Mouse (Mus musculus) liver, adult 2 months (tissue): ENCODE data around the gene Pcdh15. TPM values are rescaled to one million over a fixed set of nuclear protein-coding genes. Genes with fewer than 3 reads are reported as not detected.

ENCODE experiments used
- DNase-seq: peaks from one replicate; pipeline ENCODE4 v3.0.0-alpha.2; 2011; ENCODE audit warnings: low read depth, low spot score; ENCODE audit errors: extremely low read depth
- H3K27ac ChIP-seq: fragments of 200-500 bp; replicated peaks from 2 replicates; pipeline ENCODE4 v1.5.1; 2012; ENCODE audit warnings: low read depth, mild to moderate bottlenecking, control low read depth, inconsistent platforms, low read length; ENCODE audit not compliant: insufficient read depth
- H3K27me3 ChIP-seq: fragments of 200-500 bp; 2 replicates; pipeline ENCODE4 v1.6.1; 2012; ENCODE audit warnings: mild to moderate bottlenecking, moderate library complexity, low read length, inconsistent platforms; ENCODE audit not compliant: control insufficient read depth, insufficient read depth
- H3K36me3 ChIP-seq: fragments of 200-500 bp; 2 replicates; pipeline ENCODE4 v1.6.1; 2012; ENCODE audit warnings: low read length, inconsistent platforms; ENCODE audit not compliant: control insufficient read depth, insufficient read depth
- H3K4me1 ChIP-seq: fragments of 200-500 bp; 2 replicates; pipeline ENCODE4 v1.6.1; 2011; ENCODE audit warnings: low read length; ENCODE audit not compliant: control insufficient read depth, insufficient read depth
- H3K4me3 ChIP-seq: fragments of 200-500 bp; 2 replicates; pipeline ENCODE4 v1.5.1; 2011; ENCODE audit warnings: low read depth, mild to moderate bottlenecking, control low read depth, low read length, moderate library complexity; ENCODE audit not compliant: insufficient read depth
- H3K79me2 ChIP-seq: fragments of 200-500 bp; 2 replicates; pipeline ENCODE4 v1.6.1; 2012; ENCODE audit warnings: inconsistent platforms, mild to moderate bottlenecking, low read length, moderate library complexity; ENCODE audit not compliant: control insufficient read depth, insufficient read depth
- H3K9ac ChIP-seq: fragments of 200-500 bp; 2 replicates; pipeline ENCODE4 v1.6.1; 2012; ENCODE audit warnings: low read depth, mild to moderate bottlenecking, control low read depth, inconsistent platforms, low read length
- CTCF ChIP-seq: fragments of 200-500 bp; IDR thresholded peaks from 2 replicates; pipeline ENCODE4 v1.5.1; 2011; ENCODE audit warnings: low read depth, low read length, control low read depth
- POLR2A ChIP-seq: fragments of 200-500 bp; IDR thresholded peaks from 2 replicates; pipeline ENCODE4 v1.6.1; 2011; ENCODE audit warnings: low read length, control low read depth; ENCODE audit not compliant: insufficient read depth; ENCODE audit errors: extremely low read depth
- WGBS: fragments of 180-500 bp; shearing (Covaris S2); methylation state at CpG from one replicate; pipeline ENCODE4 v1.1.7; 2018; 5-methylcytosine and 5-hydroxymethylcytosine counted together
- polyA plus RNA-seq: library from polyadenylated mRNA; depleted of rRNA; stranded (reverse); fragments of >200 nt; gene quantifications from 2 replicates; pipeline ENCODE4 v1.2.3, GENCODE M21; 2012
- total RNA-seq: library from RNA; depleted of rRNA; stranded (reverse); fragments of >200 nt; gene quantifications from 2 replicates; pipeline ENCODE4 v1.2.3, GENCODE M21; 2014

Gene Pcdh15
- total and polyA plus RNA-seq, 2 experiments, result 0.04 to 0.09 TPM

GRCm38 (mm10) chr10:73878729-73879067 is 779.6 kb downstream of the Pcdh15 start:
- no peak for TF ChIP-seq CTCF
- TF ChIP-seq POLR2A, result no peak
- Histone ChIP-seq H3K27ac (no peak overlapping the region), H3K36me3 (no peaks in the 10 kb centered on the region), H3K4me1 (no peaks in the 10 kb centered on the region), H3K27me3 (no peaks in the 10 kb centered on the region), H3K9ac (no peak overlapping the region), H3K79me2 (no peaks in the 10 kb centered on the region), H3K4me3 (no peak overlapping the region)
- WGBS, result 76% methylated on average over 4 of the region's 4 CpGs
- no peak for DNase-seq

GRCm38 (mm10) chr10:73887771-73888170 is 788.6 kb downstream of the Pcdh15 start:
- no peaks in the 10 kb centered on the region for H3K79me2 ChIP-seq
- TF ChIP-seq CTCF, result no peak
- no peak for TF ChIP-seq POLR2A
- no peak overlapping the region for H3K27ac ChIP-seq
- no peak overlapping the region for H3K9ac ChIP-seq
- DNase-seq, result no peak
- 69% methylated on average over 4 of the region's 4 CpGs for WGBS
- H3K27me3 ChIP-seq, result no peaks in the 10 kb centered on the region
- no peaks in the 10 kb centered on the region for H3K36me3 ChIP-seq
- no peaks in the 10 kb centered on the region for H3K4me1 ChIP-seq
- no peak overlapping the region for H3K4me3 ChIP-seq

- DNase-seq, result no peak
- Histone ChIP-seq H3K9ac (no peak overlapping the region), H3K27me3 (no peaks in the 10 kb centered on the region), H3K4me3 (no peak overlapping the region), H3K79me2 (no peaks in the 10 kb centered on the region), H3K4me1 (no peaks in the 10 kb centered on the region), H3K27ac (no peak overlapping the region), H3K36me3 (no peaks in the 10 kb centered on the region)
- 75% methylated on average over 4 of the region's 4 CpGs for WGBS
- TF ChIP-seq CTCF (no peak), POLR2A (no peak)
These were observed 793.1 kb downstream of the Pcdh15 start for GRCm38 (mm10) chr10:73892251-73892650.

- no peak for DNase-seq
- H3K27me3 ChIP-seq, result no peaks in the 10 kb centered on the region
- no peak overlapping the region for H3K4me3 ChIP-seq
- no peak overlapping the region for H3K27ac ChIP-seq
- TF ChIP-seq POLR2A (no peak), CTCF (no peak)
- no peak overlapping the region for H3K9ac ChIP-seq
- no peaks in the 10 kb centered on the region for H3K79me2 ChIP-seq
- no peaks in the 10 kb centered on the region for H3K36me3 ChIP-seq
- no peaks in the 10 kb centered on the region for H3K4me1 ChIP-seq
These were observed 797.0 kb downstream of the Pcdh15 start for GRCm38 (mm10) chr10:73896086-73896607.

- TF ChIP-seq CTCF, result no peak
- TF ChIP-seq POLR2A, result no peak
- Histone ChIP-seq H3K27ac (no peak overlapping the region), H3K79me2 (no peaks in the 10 kb centered on the region), H3K27me3 (no peaks in the 10 kb centered on the region), H3K4me3 (no peak overlapping the region), H3K9ac (no peak overlapping the region), H3K4me1 (no peaks in the 10 kb centered on the region), H3K36me3 (no peaks in the 10 kb centered on the region)
- WGBS, result 86% methylated on average over 3 of the region's 3 CpGs
- DNase-seq, result no peak
These were observed 800.0 kb downstream of the Pcdh15 start for GRCm38 (mm10) chr10:73899165-73899564.

- 45% methylated on average over 1 of the region's 1 CpGs for whole genome bisulfite sequencing
- no peaks in the 10 kb centered on the region for H3K4me1 ChIP-seq
- H3K9ac ChIP-seq, result no peak overlapping the region
- H3K27me3 ChIP-seq, result no peaks in the 10 kb centered on the region
- no peak overlapping the region for H3K4me3 ChIP-seq
- no peaks in the 10 kb centered on the region for H3K79me2 ChIP-seq
- H3K36me3 ChIP-seq, result no peaks in the 10 kb centered on the region
- TF ChIP-seq CTCF (no peak), POLR2A (no peak)
- DNase-seq, result no peak
- H3K27ac ChIP-seq, result no peak overlapping the region
These were observed 808.5 kb downstream of the Pcdh15 start for GRCm38 (mm10) chr10:73907626-73908025.
